Mouse (Mus musculus) E14TG2a.4 (cell line): Measurements from ENCODE around the gene 1700025C18Rik.
A peak's percentile ranks its signal among the peaks of the same experiment; 100 is the strongest.

Experiments used
- H3K27me3 ChIP-seq: 2 replicates; pipeline ENCODE4 v1.6.1; 2014; ENCODE audit warnings: low read length, control low read depth; ENCODE audit not compliant: insufficient read depth
- H3K36me3 ChIP-seq: 2 replicates; pipeline ENCODE4 v1.6.1; 2014; ENCODE audit warnings: low read length, control low read depth; ENCODE audit not compliant: insufficient read depth
- H3K4me1 ChIP-seq: replicated peaks from 2 replicates; pipeline ENCODE4 v1.6.1; 2014; ENCODE audit warnings: low read depth, low read length, control low read depth
- H3K4me3 ChIP-seq: replicated peaks from 2 replicates; pipeline ENCODE4 v1.5.1; 2014; ENCODE audit warnings: mild to moderate bottlenecking, low read length
- H3K9me3 ChIP-seq: 2 replicates; pipeline ENCODE4 v1.6.1; 2014; ENCODE audit warnings: low read length, control low read depth
- CTCF ChIP-seq: conservative IDR thresholded peaks from 2 replicates; pipeline ENCODE4 v1.5.1; 2014; ENCODE audit warnings: low read length
- NANOG ChIP-seq: IDR thresholded peaks from 2 replicates; pipeline ENCODE4 v1.6.1; 2014; ENCODE audit warnings: borderline replicate concordance, low read length, mixed read lengths
- POU5F1 ChIP-seq: IDR thresholded peaks from 2 replicates; pipeline ENCODE4 v1.6.1; 2014; ENCODE audit warnings: low read length, borderline replicate concordance

The 1700025C18Rik gene

GRCm38 (mm10) chr2:165074081-165074884, 16.3 kb downstream of the 1700025C18Rik start:
- Histone ChIP-seq H3K4me1 (peaks cover 60% of the 10 kb centered on the region), H3K4me3 (no peak overlapping the region), H3K36me3 (no peaks in the 10 kb centered on the region), H3K9me3 (no peaks in the 10 kb centered on the region), H3K27me3 (peaks cover 30% of the 10 kb centered on the region)
- TF ChIP-seq POU5F1 = no peak
- no peak for TF ChIP-seq NANOG
- no peak for TF ChIP-seq CTCF

DNA sequence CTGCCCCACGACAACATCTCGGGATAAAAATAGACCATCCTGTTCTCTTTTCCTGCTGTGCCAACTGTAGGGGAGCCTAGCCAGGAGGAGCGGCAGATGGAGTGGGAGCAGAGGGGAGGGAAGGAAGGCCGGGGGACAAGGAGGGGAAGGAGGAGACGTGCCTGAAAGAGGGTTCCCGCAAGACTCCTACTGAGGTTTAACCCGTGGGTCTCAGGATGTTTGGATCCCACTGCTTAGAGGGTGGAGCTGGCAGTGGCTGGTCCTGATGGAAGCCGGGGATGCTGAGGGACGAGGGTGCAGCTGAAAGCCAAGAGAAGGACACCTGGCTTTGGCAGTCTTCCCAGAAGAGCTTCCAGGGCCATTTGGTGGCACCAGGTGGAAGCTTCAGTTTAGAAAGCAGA, 17.2 kb downstream of the 1700025C18Rik start:
- H3K4me3 ChIP-seq = no peak overlapping the region
- no peaks in the 10 kb centered on the region for H3K36me3 ChIP-seq
- H3K27me3 ChIP-seq = peaks cover 29% of the 10 kb centered on the region
- H3K4me1 ChIP-seq = peaks cover 62% of the 10 kb centered on the region
- no peaks in the 10 kb centered on the region for H3K9me3 ChIP-seq
- TF ChIP-seq POU5F1 (no peak), CTCF (no peak), NANOG (no peak)

DNA sequence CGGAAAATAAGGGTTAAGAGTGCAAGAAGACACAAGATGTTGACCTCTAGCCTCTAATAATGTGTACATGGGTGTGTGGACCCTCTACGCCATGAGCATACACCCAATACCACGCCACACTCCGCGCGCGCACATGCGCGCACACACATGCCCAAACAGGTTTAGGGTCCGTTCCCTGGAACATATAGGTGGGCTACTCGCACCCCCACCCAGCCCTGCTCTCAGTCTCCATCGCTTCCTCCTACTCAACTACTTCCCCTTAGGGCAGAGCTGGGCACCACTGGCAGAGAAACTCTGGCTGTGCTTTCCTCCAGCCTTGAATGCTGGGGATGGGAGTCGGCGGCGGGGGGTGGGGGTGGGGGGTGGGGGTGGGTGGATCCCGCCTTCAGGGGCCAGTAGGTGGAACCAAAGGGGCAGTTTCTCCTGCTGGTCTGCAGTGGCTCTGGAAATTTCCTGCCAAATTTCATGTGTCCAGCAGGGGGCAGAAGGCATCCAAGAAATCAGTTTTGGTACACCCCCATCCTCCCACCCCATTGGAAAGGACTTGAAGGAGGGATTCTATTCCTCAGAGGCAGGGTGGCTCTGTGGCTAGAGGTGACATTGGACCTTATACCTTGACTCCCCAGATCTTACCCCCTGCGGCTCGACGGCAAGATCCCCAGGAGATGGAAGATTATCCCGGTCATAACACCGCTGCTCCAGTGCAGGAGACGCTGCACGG, 20.3 kb downstream of the 1700025C18Rik start:
- Histone ChIP-seq H3K9me3 (no peaks in the 10 kb centered on the region), H3K27me3 (peaks cover 22% of the 10 kb centered on the region), H3K36me3 (no peaks in the 10 kb centered on the region), H3K4me1 (peaks cover 54% of the 10 kb centered on the region), H3K4me3 (peak overlapping the region; percentile 57)
- TF ChIP-seq CTCF (peak; percentile 61), POU5F1 (no peak), NANOG (no peak)

DNA sequence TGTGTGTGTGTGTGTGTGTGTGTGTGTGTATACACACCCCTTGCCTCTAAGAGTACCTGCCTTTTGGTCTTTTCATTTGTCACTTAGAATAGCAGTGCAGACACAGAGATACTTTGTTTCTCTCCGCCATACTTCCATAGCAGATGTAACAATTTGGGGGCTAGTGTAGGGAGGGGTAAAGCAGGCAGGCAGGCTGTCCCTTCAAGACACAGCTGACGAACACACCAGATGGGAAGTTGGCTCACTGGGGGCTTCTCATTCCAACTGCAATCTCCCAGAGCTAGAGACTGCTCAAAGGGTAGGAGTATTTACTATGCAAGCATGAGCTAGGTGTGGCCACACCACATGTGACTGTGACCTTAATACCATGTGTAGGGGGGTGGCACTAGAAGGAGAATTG, 21.7 kb downstream of the 1700025C18Rik start:
- TF ChIP-seq POU5F1 = no peak
- no peak for TF ChIP-seq NANOG
- no peak for TF ChIP-seq CTCF
- Histone ChIP-seq H3K4me3 (no peak overlapping the region), H3K36me3 (no peaks in the 10 kb centered on the region), H3K4me1 (peaks cover 43% of the 10 kb centered on the region), H3K27me3 (peaks cover 23% of the 10 kb centered on the region), H3K9me3 (no peaks in the 10 kb centered on the region)

DNA sequence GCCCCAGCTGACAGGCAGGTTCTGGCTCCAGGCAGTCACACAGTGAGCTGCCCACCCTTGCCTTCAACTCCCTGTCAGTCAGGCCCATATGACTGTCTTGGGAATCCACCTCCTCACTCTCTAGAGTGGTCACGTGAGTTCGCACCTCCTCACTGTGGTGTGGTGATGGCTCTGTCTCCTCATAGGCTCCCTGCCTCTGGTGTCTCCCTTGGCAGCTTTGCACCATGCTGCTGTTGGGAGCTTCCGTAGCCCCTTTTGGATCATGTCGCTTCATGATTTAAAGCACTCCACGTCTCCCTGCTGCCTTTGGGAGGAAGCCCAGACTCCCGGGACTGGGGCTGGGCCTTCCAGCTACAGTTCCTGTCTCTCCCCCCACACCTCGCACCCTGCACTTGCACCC, 26.1 kb downstream of the 1700025C18Rik start:
- no peak for TF ChIP-seq CTCF
- TF ChIP-seq POU5F1 = no peak
- TF ChIP-seq NANOG = no peak
- Histone ChIP-seq H3K36me3 (no peaks in the 10 kb centered on the region), H3K4me1 (peaks cover 40% of the 10 kb centered on the region)

DNA sequence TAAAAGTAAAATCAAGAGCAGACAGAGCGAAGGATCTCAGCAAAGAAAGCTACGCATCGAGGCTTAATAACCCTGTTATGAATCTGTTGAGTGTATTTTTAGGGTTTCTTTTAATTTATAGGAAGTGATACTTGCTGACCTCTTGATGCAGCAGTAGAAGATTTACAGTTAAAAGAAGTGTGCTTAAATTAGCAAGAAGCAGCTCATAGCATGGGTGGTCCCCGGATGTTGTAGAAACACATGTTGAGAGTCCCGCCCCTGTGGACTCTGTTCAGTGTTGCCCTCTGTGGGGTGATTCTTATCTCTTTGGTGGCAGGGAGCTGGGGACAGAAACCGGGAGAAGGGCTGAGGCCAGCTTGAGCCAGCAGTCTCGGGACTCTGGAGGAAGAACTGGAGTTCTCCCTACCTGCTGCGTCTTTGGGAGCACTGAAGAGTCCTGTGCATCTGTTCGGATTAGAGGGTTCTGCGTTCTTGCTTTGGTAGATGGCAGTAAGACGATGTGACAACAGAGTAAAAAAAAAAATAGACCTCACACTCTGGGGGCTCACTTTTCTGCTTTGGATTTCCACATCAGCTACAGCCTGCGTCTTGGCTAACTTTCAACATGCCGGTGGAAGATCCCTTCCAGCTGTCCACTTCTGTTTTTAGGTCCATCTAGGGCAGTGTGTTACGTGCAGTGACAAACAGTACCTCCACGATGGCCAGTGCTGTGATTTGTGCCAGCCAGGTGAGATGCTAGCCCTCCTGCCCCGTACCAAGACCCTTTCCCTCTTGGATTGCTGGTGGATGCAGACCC, 28.7 kb downstream of the 1700025C18Rik start:
- no peaks in the 10 kb centered on the region for H3K36me3 ChIP-seq
- peaks cover 33% of the 10 kb centered on the region for H3K4me1 ChIP-seq
- H3K27me3 ChIP-seq = peaks cover 39% of the 10 kb centered on the region
- no peak overlapping the region for H3K4me3 ChIP-seq
- no peaks in the 10 kb centered on the region for H3K9me3 ChIP-seq
- no peak for TF ChIP-seq CTCF
- no peak for TF ChIP-seq POU5F1
- no peak for TF ChIP-seq NANOG

More for the DNA sequence above, 26.1 kb downstream of the 1700025C18Rik start:
- Histone ChIP-seq H3K9me3 (no peaks in the 10 kb centered on the region), H3K4me3 (no peak overlapping the region), H3K27me3 (peaks cover 29% of the 10 kb centered on the region)

DNA sequence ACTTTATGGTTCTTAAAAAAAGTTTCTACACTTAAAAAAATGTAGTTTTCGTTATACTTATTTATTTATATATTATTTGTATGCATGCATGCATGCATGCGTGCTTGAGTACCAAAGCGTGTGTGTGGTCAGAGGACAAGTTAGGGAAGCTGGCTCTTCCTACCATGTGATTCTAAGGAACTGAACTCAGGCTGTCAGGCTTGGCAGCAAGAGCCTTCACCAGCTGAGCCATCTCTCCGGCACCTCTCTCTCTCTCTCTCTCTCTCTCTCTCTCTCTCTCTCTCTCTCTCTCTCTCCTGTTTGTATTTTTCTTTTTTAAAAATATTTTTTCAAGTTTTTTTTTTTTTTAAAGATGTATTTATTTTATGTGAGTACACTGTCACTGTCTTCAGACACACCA, 30.6 kb downstream of the 1700025C18Rik start:
- Histone ChIP-seq H3K4me1 (peaks cover 35% of the 10 kb centered on the region), H3K9me3 (no peaks in the 10 kb centered on the region), H3K27me3 (peaks cover 41% of the 10 kb centered on the region), H3K36me3 (no peaks in the 10 kb centered on the region), H3K4me3 (no peak overlapping the region)
- no peak for TF ChIP-seq NANOG
- TF ChIP-seq POU5F1 = no peak
- TF ChIP-seq CTCF = no peak

- no peaks in the 10 kb centered on the region for H3K36me3 ChIP-seq
- H3K27me3 ChIP-seq = peaks cover 23% of the 10 kb centered on the region
- TF ChIP-seq NANOG (no peak), CTCF (no peak), POU5F1 (no peak)
- H3K9me3 ChIP-seq = peaks cover 8% of the 10 kb centered on the region
- peaks cover 25% of the 10 kb centered on the region for H3K4me1 ChIP-seq
- peak overlapping the region; percentile 70; the same call in 1 of the 2 replicates for H3K4me3 ChIP-seq
These were observed 34.0 kb downstream of the 1700025C18Rik start for GRCm38 (mm10) chr2:165056377-165057085.
